Mouse (Mus musculus): Measurements from ENCODE around the gene Syk. TPM values are rescaled to one million over a fixed set of nuclear protein-coding genes. Genes with fewer than 3 reads are reported as not detected.

Syk gene
- polyA plus RNA-seq, 1 experiment: 55.7 TPM

DNA sequence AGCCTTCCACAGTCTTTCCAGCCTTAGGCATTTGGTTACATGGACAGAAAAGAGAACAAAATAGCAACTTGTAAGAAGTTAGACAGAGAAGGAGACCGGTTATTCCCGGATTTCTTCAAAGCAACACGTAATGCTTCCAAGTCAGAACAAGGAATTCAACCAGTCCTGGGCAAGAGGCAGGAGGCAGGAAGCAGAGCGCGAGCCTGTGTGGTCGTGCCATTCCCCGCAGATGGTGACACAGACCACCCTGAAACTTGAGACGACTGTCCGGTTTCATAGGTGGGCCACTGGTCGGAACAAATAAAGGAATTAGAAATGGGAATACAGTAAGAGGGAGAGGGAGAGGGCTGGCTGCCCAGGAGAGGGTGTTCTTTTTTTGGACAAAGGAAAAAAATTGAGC, 6.1 kb upstream of the Syk start:
- no peaks in the 10 kb centered on the region for H3K27me3 ChIP-seq (replicated peaks)
- H3K9me3 ChIP-seq: peaks cover 7% of the 10 kb centered on the region; the same call in 1 of the 2 replicates
- H3K36me3 ChIP-seq (replicated peaks; ENCODE audit: low read length): peaks cover 15% of the 10 kb centered on the region
- H3K4me3 ChIP-seq (replicated peaks): peak overlapping the region; percentile 89
- TF ChIP-seq FLI1 (IDR thresholded peaks at IDR 0.05; ENCODE audit: low read length) (no peak), GATA1 (IDR thresholded peaks at IDR 0.05; ENCODE audit: borderline replicate concordance, low read length) (no peak)
- peaks cover 99% of the 10 kb centered on the region for H3K4me1 ChIP-seq

- peak overlapping the region; percentile 89 for H3K4me3 ChIP-seq (replicated peaks)
- peaks cover 15% of the 10 kb centered on the region for H3K36me3 ChIP-seq (replicated peaks; ENCODE audit: low read length)
- H3K9me3 ChIP-seq: peaks cover 7% of the 10 kb centered on the region; the same call in 1 of the 2 replicates
- no peaks in the 10 kb centered on the region for H3K27me3 ChIP-seq (replicated peaks)
- TF ChIP-seq FLI1 (IDR thresholded peaks at IDR 0.05; ENCODE audit: low read length) (no peak), GATA1 (IDR thresholded peaks at IDR 0.05; ENCODE audit: borderline replicate concordance, low read length) (peak; percentile 95)
- H3K4me1 ChIP-seq: peaks cover 99% of the 10 kb centered on the region
Measured at GRCm38 (mm10) chr13:52577326-52577920, 5.5 kb upstream of the Syk start.

- Histone ChIP-seq H3K27me3 (replicated peaks) (no peaks in the 10 kb centered on the region), H3K36me3 (replicated peaks; ENCODE audit: low read length) (peaks cover 13% of the 10 kb centered on the region), H3K4me1 (peaks cover 99% of the 10 kb centered on the region), H3K4me3 (replicated peaks) (peak overlapping the region; percentile 89), H3K9me3 (peaks cover 7% of the 10 kb centered on the region; the same call in 1 of the 2 replicates)
- TF ChIP-seq FLI1 (IDR thresholded peaks at IDR 0.05; ENCODE audit: low read length) (no peak), GATA1 (IDR thresholded peaks at IDR 0.05; ENCODE audit: borderline replicate concordance, low read length) (no peak)
Measured at GRCm38 (mm10) chr13:52577939-52578338, 5.0 kb upstream of the Syk start.

DNA sequence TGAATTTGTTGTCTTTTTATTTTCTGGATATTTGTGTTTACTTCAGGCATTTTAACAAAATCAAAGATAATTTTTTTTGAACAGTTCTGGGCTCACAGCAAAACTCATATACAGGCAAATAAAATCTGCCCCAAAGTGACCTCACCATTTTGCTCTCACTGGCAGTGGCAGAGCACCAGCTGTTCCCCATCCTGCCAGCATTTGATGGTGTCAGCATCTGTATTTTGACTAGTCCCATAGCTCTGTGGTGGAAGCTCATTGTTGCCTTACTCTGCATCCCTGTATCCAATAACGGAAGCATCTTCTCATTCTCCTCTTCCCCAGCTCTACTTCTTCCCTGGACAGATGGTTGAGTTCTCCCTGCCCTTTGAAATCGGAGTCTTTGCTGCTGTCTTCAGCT, 4.2 kb upstream of the Syk start:
- Histone ChIP-seq H3K4me3 (replicated peaks) (peak overlapping the region; percentile 55), H3K4me1 (peaks cover 92% of the 10 kb centered on the region), H3K9me3 (peaks cover 7% of the 10 kb centered on the region; the same call in 1 of the 2 replicates), H3K27me3 (replicated peaks) (no peaks in the 10 kb centered on the region), H3K36me3 (replicated peaks; ENCODE audit: low read length) (peaks cover 8% of the 10 kb centered on the region)
- TF ChIP-seq FLI1 (IDR thresholded peaks at IDR 0.05; ENCODE audit: low read length) (no peak), GATA1 (IDR thresholded peaks at IDR 0.05; ENCODE audit: borderline replicate concordance, low read length) (no peak)

- Histone ChIP-seq H3K36me3 (replicated peaks; ENCODE audit: low read length) (peaks cover 28% of the 10 kb centered on the region), H3K9me3 (peaks cover 7% of the 10 kb centered on the region; the same call in 1 of the 2 replicates), H3K4me1 (peaks cover 77% of the 10 kb centered on the region), H3K27me3 (replicated peaks) (no peaks in the 10 kb centered on the region), H3K4me3 (replicated peaks) (peak overlapping the region; percentile 98)
- no peak for TF ChIP-seq GATA1 (IDR thresholded peaks at IDR 0.05; ENCODE audit: borderline replicate concordance, low read length)
- TF ChIP-seq FLI1 (IDR thresholded peaks at IDR 0.05; ENCODE audit: low read length): no peak
Measured at GRCm38 (mm10) chr13:52582506-52582877, 481 bp upstream of the Syk start.

GRCm38 (mm10) chr13:52583943-52584562, 1.1 kb downstream of the Syk start:
- Histone ChIP-seq H3K27me3 (replicated peaks) (no peaks in the 10 kb centered on the region), H3K4me1 (peaks cover 76% of the 10 kb centered on the region), H3K36me3 (replicated peaks; ENCODE audit: low read length) (peaks cover 42% of the 10 kb centered on the region), H3K9me3 (peaks cover 7% of the 10 kb centered on the region; the same call in 1 of the 2 replicates), H3K4me3 (replicated peaks) (peak overlapping the region; percentile 98)
- TF ChIP-seq FLI1 (IDR thresholded peaks at IDR 0.05; ENCODE audit: low read length) (no peak), GATA1 (IDR thresholded peaks at IDR 0.05; ENCODE audit: borderline replicate concordance, low read length) (no peak)

DNA sequence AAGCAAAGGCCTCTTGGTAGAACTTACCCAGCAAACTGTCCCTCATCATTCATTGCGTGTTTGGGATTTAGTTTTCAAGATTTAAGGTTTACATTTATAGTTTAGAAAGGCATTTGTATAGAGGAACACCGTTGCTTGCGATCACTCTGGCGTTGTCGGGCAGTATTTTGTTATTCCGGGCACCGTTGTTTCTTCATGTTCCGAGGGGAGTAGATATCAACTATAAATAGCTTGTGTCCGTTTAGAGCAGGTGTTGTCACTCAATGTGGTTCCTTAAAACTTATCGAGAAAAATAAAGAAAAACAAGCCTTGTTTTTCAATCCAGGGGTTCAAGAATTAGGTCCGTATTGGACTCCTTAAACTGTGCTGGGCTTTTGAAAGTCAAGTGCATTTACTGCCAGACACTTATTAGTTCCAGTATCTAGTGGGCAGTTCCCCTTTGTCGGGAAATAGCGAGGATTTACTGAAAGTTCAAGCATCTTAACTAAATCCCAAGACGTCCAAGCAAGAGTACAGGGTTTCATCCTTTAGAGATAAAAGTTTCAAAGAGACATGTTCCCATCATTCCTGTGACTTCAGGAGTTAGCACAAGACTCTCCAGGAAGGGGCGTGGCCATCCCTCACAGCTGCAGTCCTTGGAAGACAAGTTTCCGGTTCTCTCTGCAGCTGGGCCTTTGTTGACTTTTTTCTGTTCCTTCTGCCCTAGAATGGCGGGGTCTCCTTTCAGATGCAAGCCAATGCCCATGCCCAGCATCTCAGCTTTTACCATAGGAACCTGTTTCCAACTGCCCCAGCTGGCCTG, 1.9 kb downstream of the Syk start:
- peaks cover 76% of the 10 kb centered on the region for H3K4me1 ChIP-seq
- H3K36me3 ChIP-seq (replicated peaks; ENCODE audit: low read length): peaks cover 48% of the 10 kb centered on the region
- H3K4me3 ChIP-seq (replicated peaks): peak overlapping the region; percentile 98
- H3K9me3 ChIP-seq: peaks cover 7% of the 10 kb centered on the region; the same call in 1 of the 2 replicates
- no peaks in the 10 kb centered on the region for H3K27me3 ChIP-seq (replicated peaks)
- TF ChIP-seq FLI1 (IDR thresholded peaks at IDR 0.05; ENCODE audit: low read length) (no peak), GATA1 (IDR thresholded peaks at IDR 0.05; ENCODE audit: borderline replicate concordance, low read length) (no peak)

GRCm38 (mm10) chr13:52587761-52588160, 4.8 kb downstream of the Syk start:
- Histone ChIP-seq H3K4me1 (peaks cover 77% of the 10 kb centered on the region), H3K36me3 (replicated peaks; ENCODE audit: low read length) (peaks cover 68% of the 10 kb centered on the region), H3K27me3 (replicated peaks) (no peaks in the 10 kb centered on the region), H3K9me3 (no peaks in the 10 kb centered on the region), H3K4me3 (replicated peaks) (peak overlapping the region; percentile 86)
- TF ChIP-seq GATA1 (IDR thresholded peaks at IDR 0.05; ENCODE audit: borderline replicate concordance, low read length) (no peak), FLI1 (IDR thresholded peaks at IDR 0.05; ENCODE audit: low read length) (no peak)

- TF ChIP-seq FLI1 (IDR thresholded peaks at IDR 0.05; ENCODE audit: low read length) (no peak), GATA1 (IDR thresholded peaks at IDR 0.05; ENCODE audit: borderline replicate concordance, low read length) (no peak)
- peak overlapping the region; percentile 71 for H3K4me3 ChIP-seq (replicated peaks)
- peaks cover 86% of the 10 kb centered on the region for H3K4me1 ChIP-seq
- no peaks in the 10 kb centered on the region for H3K27me3 ChIP-seq (replicated peaks)
- peaks cover 80% of the 10 kb centered on the region for H3K36me3 ChIP-seq (replicated peaks; ENCODE audit: low read length)
- H3K9me3 ChIP-seq: no peaks in the 10 kb centered on the region
Measured at GRCm38 (mm10) chr13:52589043-52589442, 6.1 kb downstream of the Syk start.

All from megakaryocyte, embryonic 14.5 days (primary cell).